Mouse (Mus musculus): ENCODE measurements at regions not wholly inside any gene's neighbourhood (a gene's known extent, or its start where the extent isn't known, plus 50 kb on each side); places are given as distances from the start of the nearest gene placed in this dataset.

GRCm38 (mm10) chr10:55767571-55767970 lies 339.1 kb upstream of the Msl3l2 start:
- Histone ChIP-seq H3K9me3 (ENCODE audit: control insufficient read depth, low read depth, low read length) (no peaks in the 10 kb centered on the region), H3K4me3 (ENCODE audit: low read depth, low read length) (no peak overlapping the region), H3K4me2 (replicated peaks; ENCODE audit: low read depth, low read length) (no peak overlapping the region), H3K27me3 (ENCODE audit: control insufficient read depth, insufficient read depth, low read length) (no peaks in the 10 kb centered on the region), H3K27ac (ENCODE audit: low read length) (no peak overlapping the region), H3K4me1 (ENCODE audit: control insufficient read depth, insufficient read depth, low read length) (no peaks in the 10 kb centered on the region), H3K9ac (replicated peaks; ENCODE audit: low read depth, low read length) (no peak overlapping the region), H3K36me3 (ENCODE audit: control insufficient read depth, insufficient read depth, low read length) (no peaks in the 10 kb centered on the region)
- no peak for ATAC-seq (ENCODE audit: insufficient number of reproducible peaks, insufficient read depth, low FRiP score, low read depth)
- WGBS, result 52% methylated on average over 1 of the region's 1 CpGs

GRCm38 (mm10) chr10:55769642-55770041 lies 337.1 kb upstream of the Msl3l2 start:
- Histone ChIP-seq H3K27me3 (ENCODE audit: control insufficient read depth, insufficient read depth, low read length) (no peaks in the 10 kb centered on the region), H3K36me3 (ENCODE audit: control insufficient read depth, insufficient read depth, low read length) (no peaks in the 10 kb centered on the region), H3K4me3 (ENCODE audit: low read depth, low read length) (no peak overlapping the region), H3K9me3 (ENCODE audit: control insufficient read depth, low read depth, low read length) (no peaks in the 10 kb centered on the region), H3K27ac (ENCODE audit: low read length) (no peak overlapping the region), H3K9ac (replicated peaks; ENCODE audit: low read depth, low read length) (no peak overlapping the region), H3K4me1 (ENCODE audit: control insufficient read depth, insufficient read depth, low read length) (no peaks in the 10 kb centered on the region), H3K4me2 (replicated peaks; ENCODE audit: low read depth, low read length) (no peak overlapping the region)
- WGBS, result 38% methylated on average over 6 of the region's 6 CpGs
- ATAC-seq (ENCODE audit: insufficient number of reproducible peaks, insufficient read depth, low FRiP score, low read depth), result no peak

GRCm38 (mm10) chr10:55782674-55783469 lies 323.8 kb upstream of the Msl3l2 start:
- WGBS, result 94% methylated on average over 2 of the region's 2 CpGs
- no peaks in the 10 kb centered on the region for H3K4me1 ChIP-seq (ENCODE audit: control insufficient read depth, insufficient read depth, low read length)
- H3K9me3 ChIP-seq (ENCODE audit: control insufficient read depth, low read depth, low read length), result no peaks in the 10 kb centered on the region
- no peaks in the 10 kb centered on the region for H3K27me3 ChIP-seq (ENCODE audit: control insufficient read depth, insufficient read depth, low read length)
- peak; percentile 56; the same call in 1 of the 2 replicates for ATAC-seq (ENCODE audit: insufficient number of reproducible peaks, insufficient read depth, low FRiP score, low read depth)
- no peak overlapping the region for H3K9ac ChIP-seq (replicated peaks; ENCODE audit: low read depth, low read length)
- H3K4me3 ChIP-seq (ENCODE audit: low read depth, low read length), result no peak overlapping the region
- H3K36me3 ChIP-seq (ENCODE audit: control insufficient read depth, insufficient read depth, low read length), result no peaks in the 10 kb centered on the region
- H3K4me2 ChIP-seq (replicated peaks; ENCODE audit: low read depth, low read length), result no peak overlapping the region
- no peak overlapping the region for H3K27ac ChIP-seq (ENCODE audit: low read length)

- Histone ChIP-seq H3K27ac (ENCODE audit: low read length) (no peak overlapping the region), H3K9ac (replicated peaks; ENCODE audit: low read depth, low read length) (no peak overlapping the region), H3K9me3 (ENCODE audit: control insufficient read depth, low read depth, low read length) (no peaks in the 10 kb centered on the region), H3K36me3 (ENCODE audit: control insufficient read depth, insufficient read depth, low read length) (no peaks in the 10 kb centered on the region), H3K27me3 (ENCODE audit: control insufficient read depth, insufficient read depth, low read length) (no peaks in the 10 kb centered on the region), H3K4me2 (replicated peaks; ENCODE audit: low read depth, low read length) (no peak overlapping the region), H3K4me1 (ENCODE audit: control insufficient read depth, insufficient read depth, low read length) (no peaks in the 10 kb centered on the region), H3K4me3 (ENCODE audit: low read depth, low read length) (no peak overlapping the region)
- 74% methylated on average over 2 of the region's 2 CpGs for WGBS
- ATAC-seq (ENCODE audit: insufficient number of reproducible peaks, insufficient read depth, low FRiP score, low read depth), result no peak
Measured at GRCm38 (mm10) chr10:55813966-55814365, 292.8 kb upstream of the Msl3l2 start.

GRCm38 (mm10) chr10:55851361-55851760 lies 255.4 kb upstream of the Msl3l2 start:
- ATAC-seq (ENCODE audit: insufficient number of reproducible peaks, insufficient read depth, low FRiP score, low read depth), result no peak
- 73% methylated on average over 2 of the region's 2 CpGs for WGBS

GRCm38 (mm10) chr10:55892606-55893005 lies 214.1 kb upstream of the Msl3l2 start:
- no peaks in the 10 kb centered on the region for H3K9me3 ChIP-seq (ENCODE audit: control insufficient read depth, low read depth, low read length)
- H3K9ac ChIP-seq (replicated peaks; ENCODE audit: low read depth, low read length), result no peak overlapping the region
- H3K27ac ChIP-seq (ENCODE audit: low read length), result no peak overlapping the region
- no peak overlapping the region for H3K4me3 ChIP-seq (ENCODE audit: low read depth, low read length)
- WGBS, result 58% methylated on average over 3 of the region's 3 CpGs
- no peaks in the 10 kb centered on the region for H3K27me3 ChIP-seq (ENCODE audit: control insufficient read depth, insufficient read depth, low read length)
- no peaks in the 10 kb centered on the region for H3K36me3 ChIP-seq (ENCODE audit: control insufficient read depth, insufficient read depth, low read length)
- ATAC-seq (ENCODE audit: insufficient number of reproducible peaks, insufficient read depth, low FRiP score, low read depth), result no peak
- no peaks in the 10 kb centered on the region for H3K4me1 ChIP-seq (ENCODE audit: control insufficient read depth, insufficient read depth, low read length)
- H3K4me2 ChIP-seq (replicated peaks; ENCODE audit: low read depth, low read length), result no peak overlapping the region

More at GRCm38 (mm10) chr10:55851361-55851760, 255.4 kb upstream of the Msl3l2 start:
- H3K4me1 ChIP-seq (ENCODE audit: control insufficient read depth, insufficient read depth, low read length), result no peaks in the 10 kb centered on the region
- H3K27ac ChIP-seq (ENCODE audit: low read length), result no peak overlapping the region
- H3K9ac ChIP-seq (replicated peaks; ENCODE audit: low read depth, low read length), result no peak overlapping the region
- no peaks in the 10 kb centered on the region for H3K27me3 ChIP-seq (ENCODE audit: control insufficient read depth, insufficient read depth, low read length)
- no peak overlapping the region for H3K4me3 ChIP-seq (ENCODE audit: low read depth, low read length)
- H3K4me2 ChIP-seq (replicated peaks; ENCODE audit: low read depth, low read length), result no peak overlapping the region
- no peaks in the 10 kb centered on the region for H3K36me3 ChIP-seq (ENCODE audit: control insufficient read depth, insufficient read depth, low read length)
- H3K9me3 ChIP-seq (ENCODE audit: control insufficient read depth, low read depth, low read length), result no peaks in the 10 kb centered on the region

GRCm38 (mm10) chr10:55929100-55929499 lies 177.6 kb upstream of the Msl3l2 start:
- H3K9ac ChIP-seq (replicated peaks; ENCODE audit: low read depth, low read length), result no peak overlapping the region
- ATAC-seq (ENCODE audit: insufficient number of reproducible peaks, insufficient read depth, low FRiP score, low read depth), result no peak
- no peaks in the 10 kb centered on the region for H3K9me3 ChIP-seq (ENCODE audit: control insufficient read depth, low read depth, low read length)
- H3K4me2 ChIP-seq (replicated peaks; ENCODE audit: low read depth, low read length), result no peak overlapping the region
- H3K4me1 ChIP-seq (ENCODE audit: control insufficient read depth, insufficient read depth, low read length), result no peaks in the 10 kb centered on the region
- no peaks in the 10 kb centered on the region for H3K36me3 ChIP-seq (ENCODE audit: control insufficient read depth, insufficient read depth, low read length)
- no peak overlapping the region for H3K4me3 ChIP-seq (ENCODE audit: low read depth, low read length)
- H3K27me3 ChIP-seq (ENCODE audit: control insufficient read depth, insufficient read depth, low read length), result no peaks in the 10 kb centered on the region
- 71% methylated on average over 4 of the region's 4 CpGs for WGBS
- no peak overlapping the region for H3K27ac ChIP-seq (ENCODE audit: low read length)

- no peak overlapping the region for H3K27ac ChIP-seq (ENCODE audit: low read length)
- H3K4me2 ChIP-seq (replicated peaks; ENCODE audit: low read depth, low read length), result no peak overlapping the region
- no peaks in the 10 kb centered on the region for H3K4me1 ChIP-seq (ENCODE audit: control insufficient read depth, insufficient read depth, low read length)
- no peak overlapping the region for H3K4me3 ChIP-seq (ENCODE audit: low read depth, low read length)
- no peaks in the 10 kb centered on the region for H3K36me3 ChIP-seq (ENCODE audit: control insufficient read depth, insufficient read depth, low read length)
- no peak for ATAC-seq (ENCODE audit: insufficient number of reproducible peaks, insufficient read depth, low FRiP score, low read depth)
- H3K9ac ChIP-seq (replicated peaks; ENCODE audit: low read depth, low read length), result no peak overlapping the region
- no peaks in the 10 kb centered on the region for H3K9me3 ChIP-seq (ENCODE audit: control insufficient read depth, low read depth, low read length)
- 58% methylated on average over 2 of the region's 2 CpGs for WGBS
- no peaks in the 10 kb centered on the region for H3K27me3 ChIP-seq (ENCODE audit: control insufficient read depth, insufficient read depth, low read length)
Measured at GRCm38 (mm10) chr10:55933993-55934392, 172.7 kb upstream of the Msl3l2 start.

GRCm38 (mm10) chr10:55935447-55935846 lies 171.3 kb upstream of the Msl3l2 start:
- no peak overlapping the region for H3K9ac ChIP-seq (replicated peaks; ENCODE audit: low read depth, low read length)
- no peaks in the 10 kb centered on the region for H3K27me3 ChIP-seq (ENCODE audit: control insufficient read depth, insufficient read depth, low read length)
- no peak overlapping the region for H3K4me2 ChIP-seq (replicated peaks; ENCODE audit: low read depth, low read length)
- H3K4me1 ChIP-seq (ENCODE audit: control insufficient read depth, insufficient read depth, low read length), result no peaks in the 10 kb centered on the region
- 60% methylated on average over 2 of the region's 2 CpGs for WGBS
- no peak; the same call in 1 of the 2 replicates for ATAC-seq (ENCODE audit: insufficient number of reproducible peaks, insufficient read depth, low FRiP score, low read depth)
- H3K4me3 ChIP-seq (ENCODE audit: low read depth, low read length), result no peak overlapping the region
- no peaks in the 10 kb centered on the region for H3K9me3 ChIP-seq (ENCODE audit: control insufficient read depth, low read depth, low read length)
- H3K36me3 ChIP-seq (ENCODE audit: control insufficient read depth, insufficient read depth, low read length), result no peaks in the 10 kb centered on the region
- H3K27ac ChIP-seq (ENCODE audit: low read length), result no peak overlapping the region

Measured in stomach, embryonic 14.5 days (tissue).